Mouse (Mus musculus) liver, embryonic 14.5 days (tissue): ENCODE data around the gene Tnik. TPM values are rescaled to one million over a fixed set of nuclear protein-coding genes. Genes with fewer than 3 reads are reported as not detected.
A peak's percentile ranks its signal among the peaks of the same experiment; 100 is the strongest.

ENCODE experiments used
- ATAC-seq: fragments of 200-750 bp; cut with Nextera tagmentation; 2 replicates; pipeline ENCODE4 v1.8.0; 2017; ENCODE audit warnings: moderate number of reproducible peaks, mild to moderate bottlenecking, moderate library complexity; ENCODE audit not compliant: insufficient read depth
- DNase-seq, 3 experiments: peaks; one replicate each; pipeline ENCODE4 v3.0.0-alpha.2; 2012 to 2013; ENCODE audit warnings: low read depth in 3 of 3, low spot score in 3 of 3
- H3K27ac ChIP-seq: fragments of 300-500 bp; sonication (generic); 2 replicates; pipeline ENCODE4 v1.5.1; 2014; ENCODE audit warnings: moderate library complexity, mild to moderate bottlenecking, control low read depth, inconsistent platforms
- H3K27me3 ChIP-seq: fragments of 300-500 bp; sonication (generic); 2 replicates; pipeline ENCODE4 v1.6.1; 2014; ENCODE audit warnings: mild to moderate bottlenecking, low read length, moderate library complexity; ENCODE audit not compliant: control insufficient read depth, insufficient read depth
- H3K36me3 ChIP-seq: fragments of 300-500 bp; sonication (generic); replicated peaks from 2 replicates; pipeline ENCODE4 v1.6.1; 2014; ENCODE audit warnings: low read depth; ENCODE audit not compliant: control insufficient read depth, insufficient read depth
- H3K4me1 ChIP-seq, 2 experiments: fragments of 200-500 bp in 1 of 2; fragments of 300-500 bp in 1 of 2; sonication (generic) in 1 of 2; replicated peaks; 2 replicates each; pipeline ENCODE4 v1.6.1; 2012 to 2014; ENCODE audit warnings: antibody characterized with exemption in 1 of 2, inconsistent platforms in 1 of 2, low read length in 1 of 2; ENCODE audit not compliant: control insufficient read depth in 2 of 2, insufficient read depth in 2 of 2
- H3K4me2 ChIP-seq: fragments of 300-500 bp; sonication (generic); 2 replicates; pipeline ENCODE4 v1.6.1; 2014; ENCODE audit warnings: low read depth, mild to moderate bottlenecking, control low read depth, moderate library complexity
- H3K4me3 ChIP-seq, 2 experiments: fragments of 200-500 bp in 1 of 2; fragments of 300-500 bp in 1 of 2; sonication (generic) in 1 of 2; 2 replicates each; pipeline ENCODE4 v1.5.1; 2012 to 2014; ENCODE audit warnings: low read depth in 2 of 2, low read length in 2 of 2, mild to moderate bottlenecking in 2 of 2, control low read depth in 1 of 2, inconsistent platforms in 1 of 2, moderate library complexity in 1 of 2; ENCODE audit not compliant: insufficient read depth in 1 of 2
- H3K9ac ChIP-seq: fragments of 300-500 bp; sonication (generic); replicated peaks from 2 replicates; pipeline ENCODE4 v1.6.1; 2014; ENCODE audit warnings: mild to moderate bottlenecking, control low read depth, moderate library complexity
- H3K9me3 ChIP-seq: fragments of 300-500 bp; sonication (generic); 2 replicates; pipeline ENCODE4 v1.6.1; 2016; ENCODE audit warnings: low read length, mixed read lengths; ENCODE audit not compliant: control insufficient read depth
- CTCF ChIP-seq: IDR thresholded peaks from 2 replicates; pipeline ENCODE4 v1.5.1; 2016; ENCODE audit warnings: antibody characterized with exemption, low read depth, control low read depth
- EP300 ChIP-seq: IDR thresholded peaks from 2 replicates; pipeline ENCODE4 v1.6.1; 2016; ENCODE audit warnings: antibody characterized with exemption, low read depth
- WGBS: fragments of 180-500 bp; shearing (Covaris S2); extraction: QIAGEN DNeasy Blood & Tissue Kit; methylation state at CpG from one replicate; pipeline ENCODE4 v1.1.7; 2014; ENCODE audit not compliant: insufficient replicate concordance; 5-methylcytosine and 5-hydroxymethylcytosine counted together
- polyA plus RNA-seq, 2 experiments: library from polyadenylated mRNA; depleted of rRNA in 1 of 2; stranded (reverse) in 1 of 2; unstranded in 1 of 2; fragments of >200 nt; fragmentation: Nextera tagmentation in 1 of 2; extraction: Ambion mirVana in 1 of 2; gene quantifications; 2 replicates each; pipeline versions ENCODE4 v1.2.1 to v1.2.3; 2012 to 2014

Tnik gene
- polyA plus RNA-seq, 2 experiments, result 0.89 to 2.0 TPM

- Histone ChIP-seq H3K27ac (no peak overlapping the region), H3K4me3 (no peak overlapping the region)
- no peak for ATAC-seq
Measured at GRCm38 (mm10) chr3:28654740-28655139, 391.7 kb downstream of the Tnik start.

GRCm38 (mm10) chr3:28658349-28658748 lies 395.3 kb downstream of the Tnik start:
- DNase-seq (no peak), ATAC-seq (no peak)
- Histone ChIP-seq H3K9ac (no peak overlapping the region), H3K27me3 (no peaks in the 10 kb centered on the region), H3K4me1 (no peaks in the 10 kb centered on the region), H3K27ac (no peak overlapping the region), H3K4me3 (no peak overlapping the region), H3K36me3 (no peaks in the 10 kb centered on the region), H3K4me2 (no peak overlapping the region), H3K9me3 (no peaks in the 10 kb centered on the region)
- no peak for TF ChIP-seq EP300
- peak; percentile 44 for TF ChIP-seq CTCF
- 23% methylated on average over 1 of the region's 1 CpGs for WGBS

More at GRCm38 (mm10) chr3:28654740-28655139, 391.7 kb downstream of the Tnik start:
- Histone ChIP-seq H3K36me3 (no peaks in the 10 kb centered on the region), H3K4me2 (no peak overlapping the region), H3K4me1 (no peaks in the 10 kb centered on the region), H3K9me3 (no peaks in the 10 kb centered on the region), H3K27me3 (no peaks in the 10 kb centered on the region), H3K9ac (no peak overlapping the region)
- DNase-seq, result no peak
- TF ChIP-seq EP300 (no peak), CTCF (no peak)

- Histone ChIP-seq H3K27ac (no peak overlapping the region), H3K4me3 (no peak overlapping the region), H3K9me3 (no peaks in the 10 kb centered on the region), H3K36me3 (no peaks in the 10 kb centered on the region), H3K4me2 (no peak overlapping the region), H3K4me1 (peaks cover 0 to 9% of the 10 kb centered on the region in 2 experiments; a peak in 1 of 4 replicates), H3K9ac (no peak overlapping the region), H3K27me3 (no peaks in the 10 kb centered on the region)
- TF ChIP-seq EP300 (no peak), CTCF (no peak)
- DNase-seq (no peak), ATAC-seq (no peak)
- 64% methylated on average over 7 of the region's 7 CpGs for WGBS
Measured at GRCm38 (mm10) chr3:28680851-28681250, 417.8 kb downstream of the Tnik start.

- Histone ChIP-seq H3K9ac (no peak overlapping the region), H3K36me3 (no peaks in the 10 kb centered on the region), H3K4me1 (peaks cover 0 to 9% of the 10 kb centered on the region in 2 experiments; a peak in 1 of 4 replicates), H3K27ac (no peak overlapping the region), H3K4me2 (no peak overlapping the region), H3K9me3 (no peaks in the 10 kb centered on the region), H3K4me3 (no peak overlapping the region), H3K27me3 (no peaks in the 10 kb centered on the region)
- TF ChIP-seq EP300, result no peak
- no peak for TF ChIP-seq CTCF
- ATAC-seq, result peak; percentile 65
- no peak for DNase-seq
- WGBS, result 38% methylated on average over 6 of the region's 6 CpGs
Measured at GRCm38 (mm10) chr3:28681866-28682265, 418.9 kb downstream of the Tnik start.

- WGBS, result 43% methylated on average over 3 of the region's 3 CpGs
- no peak overlapping the region for H3K4me3 ChIP-seq
- ATAC-seq (no peak), DNase-seq (no peak)
- H3K36me3 ChIP-seq, result no peaks in the 10 kb centered on the region
- H3K9me3 ChIP-seq, result no peaks in the 10 kb centered on the region
- H3K4me1 ChIP-seq, result peaks cover 0 to 9% of the 10 kb centered on the region in 2 experiments; a peak in 1 of 4 replicates
- TF ChIP-seq EP300 (no peak), CTCF (no peak)
- H3K27ac ChIP-seq, result no peak overlapping the region
- no peak overlapping the region for H3K9ac ChIP-seq
- H3K27me3 ChIP-seq, result no peaks in the 10 kb centered on the region
- no peak overlapping the region for H3K4me2 ChIP-seq
Measured at GRCm38 (mm10) chr3:28682411-28682810, 419.4 kb downstream of the Tnik start.
